Mouse (Mus musculus): ENCODE results near the gene Ptges3.
A peak's percentile ranks its signal among the peaks of the same experiment; 100 is the strongest.
"Not testable (repeated sequence)": the region's sequence is repeated elsewhere in the genome, so short reads cannot be mapped to it uniquely, and the experiment has no call there.

Gene Ptges3

GRCm38 (mm10) chr10:128058184-128058583, 570 bp upstream of the Ptges3 start:
- DNase-seq (ENCODE audit: low read depth in 1 of 2, low spot score in 2 of 2) = no peak

GRCm38 (mm10) chr10:128059207-128059981, 640 bp downstream of the Ptges3 start:
- peak in 1 of 2 experiments; percentile 62 for DNase-seq (ENCODE audit: low read depth in 1 of 2, low spot score in 2 of 2)

- no peak for DNase-seq (ENCODE audit: low read depth in 1 of 2, low spot score in 2 of 2)
Measured at GRCm38 (mm10) chr10:128061109-128061508, 2.4 kb downstream of the Ptges3 start.

GRCm38 (mm10) chr10:128062221-128062989, 3.7 kb downstream of the Ptges3 start:
- no peak for DNase-seq (ENCODE audit: low read depth in 1 of 2, low spot score in 2 of 2)

- DNase-seq (ENCODE audit: low read depth in 1 of 2, low spot score in 2 of 2) = no peak
Measured at GRCm38 (mm10) chr10:128066072-128066471, 7.3 kb downstream of the Ptges3 start.

GRCm38 (mm10) chr10:128069201-128069600, 10.4 kb downstream of the Ptges3 start:
- no peak for DNase-seq (ENCODE audit: low read depth in 1 of 2, low spot score in 2 of 2)

- DNase-seq (ENCODE audit: low read depth in 1 of 2, low spot score in 2 of 2) = not testable (repeated sequence)
Measured at GRCm38 (mm10) chr10:128070432-128070831, 11.7 kb downstream of the Ptges3 start.

GRCm38 (mm10) chr10:128078269-128078668, 19.5 kb downstream of the Ptges3 start:
- not testable (repeated sequence) for DNase-seq (ENCODE audit: low read depth in 1 of 2, low spot score in 2 of 2)

- DNase-seq (ENCODE audit: low read depth in 1 of 2, low spot score in 2 of 2) = no peak
Measured at GRCm38 (mm10) chr10:128080496-128080895, 21.7 kb downstream of the Ptges3 start.

- no peak for DNase-seq (ENCODE audit: low read depth in 1 of 2, low spot score in 2 of 2)
Measured at GRCm38 (mm10) chr10:128081807-128082476, 23.2 kb downstream of the Ptges3 start.

- no peak for DNase-seq (ENCODE audit: low read depth in 1 of 2, low spot score in 2 of 2)
Measured at GRCm38 (mm10) chr10:128082477-128082808, 23.7 kb downstream of the Ptges3 start.

- peak; percentile 91 to 97 for DNase-seq (ENCODE audit: low read depth in 1 of 2, low spot score in 2 of 2)
Measured at GRCm38 (mm10) chr10:128082880-128083421, 24.2 kb downstream of the Ptges3 start, which contains the start of gene Atp5b. TSS of gene Atp5b (plus strand) at chr10:128083273.

GRCm38 (mm10) chr10:128083688-128084087, 24.9 kb downstream of the Ptges3 start:
- no peak for DNase-seq (ENCODE audit: low read depth in 1 of 2, low spot score in 2 of 2)

GRCm38 (mm10) chr10:128084160-128084559, 25.4 kb downstream of the Ptges3 start:
- no peak for DNase-seq (ENCODE audit: low read depth in 1 of 2, low spot score in 2 of 2)

GRCm38 (mm10) chr10:128086391-128086790, 27.6 kb downstream of the Ptges3 start:
- no peak for DNase-seq (ENCODE audit: low read depth in 1 of 2, low spot score in 2 of 2)

GRCm38 (mm10) chr10:128087216-128087615, 28.5 kb downstream of the Ptges3 start:
- DNase-seq (ENCODE audit: low read depth in 1 of 2, low spot score in 2 of 2) = not testable (repeated sequence)

GRCm38 (mm10) chr10:128088181-128088580, 29.4 kb downstream of the Ptges3 start:
- no peak for DNase-seq (ENCODE audit: low read depth in 1 of 2, low spot score in 2 of 2)

- DNase-seq (ENCODE audit: low read depth in 1 of 2, low spot score in 2 of 2) = no peak
Measured at GRCm38 (mm10) chr10:128089842-128090241, 31.1 kb downstream of the Ptges3 start.

GRCm38 (mm10) chr10:128090651-128091563, 32.2 kb downstream of the Ptges3 start:
- peak; percentile 65 to 86 for DNase-seq (ENCODE audit: low read depth in 1 of 2, low spot score in 2 of 2)
